Mouse (Mus musculus): ENCODE measurements around the gene Cdc42ep1. TPM values are rescaled to one million over a fixed set of nuclear protein-coding genes. Genes with fewer than 3 reads are reported as not detected.

The Cdc42ep1 gene
- polyA plus RNA-seq, 1 experiment from 2014 or later: 30.1 TPM

DNA sequence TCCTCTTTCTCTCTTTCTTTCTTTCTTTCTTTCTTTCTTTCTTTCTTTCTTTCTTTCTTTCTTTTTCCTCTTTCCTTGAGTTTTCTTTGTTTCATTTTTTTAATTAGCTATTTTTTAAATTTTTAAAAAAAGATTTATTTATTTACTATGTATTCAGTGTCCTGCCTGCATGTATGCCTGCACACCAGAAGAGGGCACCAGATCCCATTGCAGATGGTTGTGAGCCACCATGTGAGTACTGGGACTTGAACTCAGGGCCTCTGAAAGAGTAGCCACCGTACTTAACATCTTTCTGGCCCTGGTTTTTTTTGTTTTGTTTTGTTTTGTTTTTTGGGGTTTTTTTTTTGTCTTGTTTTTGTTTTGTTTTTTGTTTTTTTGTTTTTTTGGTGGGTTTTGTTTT lies 12.8 kb upstream of the Cdc42ep1 start:
- H3K27me3 ChIP-seq (ENCODE audit: control insufficient read depth, insufficient read depth, low read length): no peaks in the 10 kb centered on the region
- H3K27ac ChIP-seq (replicated peaks in 1 of 2; ENCODE audit: control insufficient read depth in 1 of 2, insufficient read depth in 1 of 2, low read depth in 2 of 2, low read length in 2 of 2): no peak overlapping the region
- no peaks in the 10 kb centered on the region for H3K36me3 ChIP-seq (ENCODE audit: control insufficient read depth, insufficient read depth, low read length)
- H3K4me3 ChIP-seq (ENCODE audit: control insufficient read depth in 1 of 2, insufficient read depth in 1 of 2, low read depth in 1 of 2, low read length in 2 of 2): no peak overlapping the region
- H3K9ac ChIP-seq (ENCODE audit: low read length): no peak overlapping the region
- no peaks in the 10 kb centered on the region for H3K9me3 ChIP-seq (ENCODE audit: control insufficient read depth, low read length)
- no peak for ATAC-seq (ENCODE audit: insufficient number of reproducible peaks, insufficient read depth, low FRiP score, low read depth)
- H3K4me1 ChIP-seq (ENCODE audit: control insufficient read depth in 2 of 2, insufficient read depth in 2 of 2, low read length in 2 of 2): peaks cover 28 to 29% of the 10 kb centered on the region in 2 experiments
- 87% methylated on average over 1 of the region's 1 CpGs for WGBS
- no peak overlapping the region for H3K4me2 ChIP-seq (ENCODE audit: low read length)

GRCm38 (mm10) chr15:78830742-78831719 lies 11.4 kb upstream of the Cdc42ep1 start:
- H3K4me2 ChIP-seq (ENCODE audit: low read length): no peak overlapping the region
- WGBS: 60% methylated on average over 10 of the region's 10 CpGs

DNA sequence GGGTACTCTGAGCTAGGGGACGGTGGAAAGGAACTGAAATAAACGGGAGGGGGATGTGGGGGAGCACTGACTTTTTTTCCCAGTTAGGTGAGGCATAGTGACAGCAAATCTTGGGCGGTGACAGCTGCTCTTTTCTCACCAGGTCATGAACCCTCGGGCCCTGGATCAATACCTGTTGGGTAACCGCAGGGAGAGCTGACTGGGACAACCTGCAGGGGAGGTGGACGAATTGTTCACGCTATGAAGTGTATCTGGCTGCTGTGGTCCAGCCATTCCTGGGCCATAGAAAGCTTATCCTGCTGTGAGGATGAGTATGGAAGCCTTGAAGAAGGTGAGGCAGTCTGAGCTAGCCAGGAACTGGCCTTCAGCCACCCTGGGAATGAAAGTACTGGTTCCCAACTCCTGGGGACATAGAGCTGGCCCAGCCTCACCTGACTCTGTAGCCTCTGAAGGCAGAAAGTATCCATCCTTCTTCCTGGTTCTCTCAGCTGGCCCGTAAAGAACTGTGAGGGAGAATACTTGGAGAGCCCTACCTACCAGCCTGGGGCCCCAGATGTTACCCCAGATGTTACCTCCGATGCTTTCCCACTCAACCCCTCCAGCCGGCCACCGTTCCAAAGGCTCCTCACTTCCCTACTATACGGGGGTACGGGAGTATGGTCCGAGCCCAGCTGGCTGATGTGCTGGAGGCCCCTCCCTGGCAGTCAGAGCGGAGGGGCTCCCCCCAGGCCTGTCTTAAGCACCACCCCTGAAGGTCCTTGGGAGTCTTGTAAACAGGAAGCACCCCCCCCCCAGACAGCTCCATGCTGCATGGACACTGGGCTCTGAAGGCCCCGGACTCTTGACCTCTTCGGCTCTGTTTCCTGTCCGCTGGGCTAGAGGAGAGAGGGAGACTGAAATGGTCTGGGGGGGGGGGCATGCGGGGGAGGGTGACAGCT lies 10.4 kb upstream of the Cdc42ep1 start:
- ATAC-seq (ENCODE audit: insufficient number of reproducible peaks, insufficient read depth, low FRiP score, low read depth): peak; percentile 65
- Histone ChIP-seq H3K9ac (ENCODE audit: low read length) (peak overlapping the region; percentile 6), H3K4me1 (ENCODE audit: control insufficient read depth in 2 of 2, insufficient read depth in 2 of 2, low read length in 2 of 2) (peaks cover 45 to 48% of the 10 kb centered on the region in 2 experiments)

More at GRCm38 (mm10) chr15:78830742-78831719, 11.4 kb upstream of the Cdc42ep1 start:
- no peak overlapping the region for H3K4me3 ChIP-seq (ENCODE audit: control insufficient read depth in 1 of 2, insufficient read depth in 1 of 2, low read depth in 1 of 2, low read length in 2 of 2)
- H3K9ac ChIP-seq (ENCODE audit: low read length): no peak overlapping the region
- H3K27ac ChIP-seq (replicated peaks in 1 of 2; ENCODE audit: control insufficient read depth in 1 of 2, insufficient read depth in 1 of 2, low read depth in 2 of 2, low read length in 2 of 2): no peak overlapping the region
- no peaks in the 10 kb centered on the region for H3K27me3 ChIP-seq (ENCODE audit: control insufficient read depth, insufficient read depth, low read length)
- no peaks in the 10 kb centered on the region for H3K36me3 ChIP-seq (ENCODE audit: control insufficient read depth, insufficient read depth, low read length)
- peaks cover 39 to 43% of the 10 kb centered on the region in 2 experiments for H3K4me1 ChIP-seq (ENCODE audit: control insufficient read depth in 2 of 2, insufficient read depth in 2 of 2, low read length in 2 of 2)
- H3K9me3 ChIP-seq (ENCODE audit: control insufficient read depth, low read length): no peaks in the 10 kb centered on the region
- ATAC-seq (ENCODE audit: insufficient number of reproducible peaks, insufficient read depth, low FRiP score, low read depth): no peak

DNA sequence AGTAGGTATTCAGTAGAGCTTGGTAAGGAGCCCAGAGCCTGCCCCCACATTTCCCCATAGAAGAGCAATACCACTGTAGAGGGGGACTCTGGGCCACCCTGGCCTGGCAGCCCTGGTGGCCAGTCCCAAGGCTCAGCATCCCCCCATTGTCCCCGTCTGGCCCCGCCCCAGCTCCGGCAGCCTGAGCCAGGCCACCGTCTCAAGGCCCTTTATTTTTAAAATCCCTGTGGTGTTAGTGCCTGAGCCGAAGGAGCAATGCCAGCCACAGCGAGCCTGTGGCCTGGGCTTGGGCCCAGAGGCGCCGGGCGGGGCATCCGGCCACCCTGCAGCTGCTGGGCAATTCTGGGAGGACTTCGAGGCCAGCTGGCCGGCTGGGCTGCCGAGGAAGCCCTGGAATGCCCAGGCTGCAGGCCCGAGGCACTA lies 9.7 kb upstream of the Cdc42ep1 start:
- 22% methylated on average over 14 of the region's 14 CpGs for WGBS
- Histone ChIP-seq H3K27ac (replicated peaks in 1 of 2; ENCODE audit: control insufficient read depth in 1 of 2, insufficient read depth in 1 of 2, low read depth in 2 of 2, low read length in 2 of 2) (peak overlapping the region; percentile 84 to 91), H3K9me3 (ENCODE audit: control insufficient read depth, low read length) (no peaks in the 10 kb centered on the region), H3K4me1 (ENCODE audit: control insufficient read depth in 2 of 2, insufficient read depth in 2 of 2, low read length in 2 of 2) (peaks cover 45 to 48% of the 10 kb centered on the region in 2 experiments), H3K4me3 (ENCODE audit: control insufficient read depth in 1 of 2, insufficient read depth in 1 of 2, low read depth in 1 of 2, low read length in 2 of 2) (no peak overlapping the region), H3K4me2 (ENCODE audit: low read length) (peak overlapping the region; percentile 32; the same call in 1 of the 2 replicates), H3K27me3 (ENCODE audit: control insufficient read depth, insufficient read depth, low read length) (no peaks in the 10 kb centered on the region), H3K36me3 (ENCODE audit: control insufficient read depth, insufficient read depth, low read length) (no peaks in the 10 kb centered on the region), H3K9ac (ENCODE audit: low read length) (peak overlapping the region; percentile 6)
- peak; percentile 46 for ATAC-seq (ENCODE audit: insufficient number of reproducible peaks, insufficient read depth, low FRiP score, low read depth)

More for the DNA sequence above, 10.4 kb upstream of the Cdc42ep1 start:
- peak overlapping the region; percentile 32 for H3K4me2 ChIP-seq (ENCODE audit: low read length)
- 55% methylated on average over 17 of the region's 19 CpGs for WGBS
- H3K9me3 ChIP-seq (ENCODE audit: control insufficient read depth, low read length): no peaks in the 10 kb centered on the region
- no peak overlapping the region for H3K4me3 ChIP-seq (ENCODE audit: control insufficient read depth in 1 of 2, insufficient read depth in 1 of 2, low read depth in 1 of 2, low read length in 2 of 2)
- peak overlapping the region; percentile 84 to 91 for H3K27ac ChIP-seq (replicated peaks in 1 of 2; ENCODE audit: control insufficient read depth in 1 of 2, insufficient read depth in 1 of 2, low read depth in 2 of 2, low read length in 2 of 2)
- H3K36me3 ChIP-seq (ENCODE audit: control insufficient read depth, insufficient read depth, low read length): no peaks in the 10 kb centered on the region
- H3K27me3 ChIP-seq (ENCODE audit: control insufficient read depth, insufficient read depth, low read length): no peaks in the 10 kb centered on the region

DNA sequence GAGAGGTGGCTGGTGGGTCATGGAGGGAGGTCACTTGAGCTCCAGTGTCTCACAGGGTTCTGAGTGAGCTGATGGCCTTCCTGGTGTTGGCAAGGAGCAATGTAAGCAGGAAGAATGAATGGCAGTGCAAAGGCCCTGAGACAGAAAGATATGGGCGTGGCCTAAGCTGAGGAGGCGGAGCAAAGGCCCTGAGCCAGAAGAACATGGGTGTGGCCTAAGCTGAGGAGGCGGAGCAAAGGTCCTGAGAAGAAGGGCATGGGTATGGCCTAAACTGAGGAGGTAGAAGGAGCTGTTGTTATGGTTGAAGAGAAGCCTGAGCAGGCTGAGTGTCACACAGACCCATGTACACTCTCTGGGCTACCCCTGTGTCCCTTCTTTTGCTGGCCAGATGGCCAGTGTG lies 8.8 kb upstream of the Cdc42ep1 start:
- Histone ChIP-seq H3K4me1 (ENCODE audit: control insufficient read depth in 2 of 2, insufficient read depth in 2 of 2, low read length in 2 of 2) (peaks cover 41 to 48% of the 10 kb centered on the region in 2 experiments), H3K27me3 (ENCODE audit: control insufficient read depth, insufficient read depth, low read length) (no peaks in the 10 kb centered on the region), H3K9me3 (ENCODE audit: control insufficient read depth, low read length) (no peaks in the 10 kb centered on the region), H3K9ac (ENCODE audit: low read length) (no peak overlapping the region), H3K27ac (replicated peaks in 1 of 2; ENCODE audit: control insufficient read depth in 1 of 2, insufficient read depth in 1 of 2, low read depth in 2 of 2, low read length in 2 of 2) (peak overlapping the region; percentile 84 to 91), H3K36me3 (ENCODE audit: control insufficient read depth, insufficient read depth, low read length) (no peaks in the 10 kb centered on the region), H3K4me2 (ENCODE audit: low read length) (no peak overlapping the region), H3K4me3 (ENCODE audit: control insufficient read depth in 1 of 2, insufficient read depth in 1 of 2, low read depth in 1 of 2, low read length in 2 of 2) (no peak overlapping the region)
- no peak for ATAC-seq (ENCODE audit: insufficient number of reproducible peaks, insufficient read depth, low FRiP score, low read depth)
- 83% methylated on average over 3 of the region's 3 CpGs for WGBS

GRCm38 (mm10) chr15:78834233-78835005 lies 8.0 kb upstream of the Cdc42ep1 start:
- peak overlapping the region; percentile 84 to 91 for H3K27ac ChIP-seq (replicated peaks in 1 of 2; ENCODE audit: control insufficient read depth in 1 of 2, insufficient read depth in 1 of 2, low read depth in 2 of 2, low read length in 2 of 2)
- H3K27me3 ChIP-seq (ENCODE audit: control insufficient read depth, insufficient read depth, low read length): no peaks in the 10 kb centered on the region
- no peak overlapping the region for H3K4me3 ChIP-seq (ENCODE audit: control insufficient read depth in 1 of 2, insufficient read depth in 1 of 2, low read depth in 1 of 2, low read length in 2 of 2)
- H3K9ac ChIP-seq (ENCODE audit: low read length): no peak overlapping the region; the same call in 1 of the 2 replicates
- peaks cover 41 to 48% of the 10 kb centered on the region in 2 experiments for H3K4me1 ChIP-seq (ENCODE audit: control insufficient read depth in 2 of 2, insufficient read depth in 2 of 2, low read length in 2 of 2)
- H3K9me3 ChIP-seq (ENCODE audit: control insufficient read depth, low read length): no peaks in the 10 kb centered on the region
- H3K36me3 ChIP-seq (ENCODE audit: control insufficient read depth, insufficient read depth, low read length): no peaks in the 10 kb centered on the region
- 21% methylated on average over 10 of the region's 10 CpGs for WGBS
- no peak overlapping the region for H3K4me2 ChIP-seq (ENCODE audit: low read length)
- ATAC-seq (ENCODE audit: insufficient number of reproducible peaks, insufficient read depth, low FRiP score, low read depth): no peak
